Mouse (Mus musculus) heart, postnatal 0 days (tissue): ENCODE measurements around the gene Slc9a9.
"Not testable (repeated sequence)": the region's sequence is repeated elsewhere in the genome, so short reads cannot be mapped to it uniquely, and the experiment has no call there.

Source experiments
- CTCF ChIP-seq: IDR thresholded peaks from 2 replicates; pipeline ENCODE4 v1.5.1; 2016; ENCODE audit warnings: antibody characterized with exemption, control low read depth, low read depth
- EP300 ChIP-seq: IDR thresholded peaks from 2 replicates; pipeline ENCODE4 v1.6.1; 2016; ENCODE audit warnings: antibody characterized with exemption, low read depth

DNA sequence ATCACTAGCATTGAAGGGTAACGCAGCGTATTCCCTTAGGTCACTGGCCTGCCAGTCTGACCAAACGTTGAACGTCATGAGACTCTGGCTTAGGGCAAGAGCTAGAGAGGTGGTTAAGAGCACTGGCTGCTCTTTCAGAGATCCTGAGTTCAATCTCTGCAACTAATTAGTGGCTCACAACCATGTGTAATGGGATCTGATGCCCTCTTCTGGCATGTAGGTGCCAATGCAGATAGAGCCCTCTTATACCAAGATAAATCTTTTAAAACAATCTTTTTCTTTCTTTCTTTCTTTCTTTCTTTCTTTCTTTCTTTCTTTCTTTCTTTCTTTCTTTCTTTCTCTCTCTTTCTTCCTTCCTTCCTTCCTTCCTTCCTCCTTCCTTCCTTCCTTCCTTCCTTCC lies 35.4 kb upstream of the Slc9a9 start:
- not testable (repeated sequence) for TF ChIP-seq CTCF, EP300
